Mouse (Mus musculus) heart, embryonic 13.5 days (tissue): ENCODE measurements at regions not wholly inside any gene's neighbourhood (a gene's known extent, or its start where the extent isn't known, plus 50 kb on each side); places are given as distances from the start of the nearest gene placed in this dataset.

Experiments used
- ATAC-seq: fragments of 200-750 bp; cut with Nextera tagmentation; 2 replicates; pipeline ENCODE4 v1.8.0; 2017; ENCODE audit warnings: moderate TSS enrichment; ENCODE audit not compliant: insufficient number of reproducible peaks, low FRiP score, low TSS enrichment; ENCODE audit errors: extremely low read depth
- H3K27ac ChIP-seq: fragments of 300-500 bp; sonication (generic); replicated peaks from 2 replicates; pipeline ENCODE4 v1.5.1; 2015; ENCODE audit warnings: moderate library complexity, mild to moderate bottlenecking, inconsistent platforms
- H3K27me3 ChIP-seq: fragments of 300-500 bp; sonication (generic); replicated peaks from 2 replicates; pipeline ENCODE4 v1.6.1; 2015; ENCODE audit warnings: mild to moderate bottlenecking, inconsistent platforms
- H3K36me3 ChIP-seq: fragments of 300-500 bp; sonication (generic); 2 replicates; pipeline ENCODE4 v1.6.1; 2015; ENCODE audit warnings: mild to moderate bottlenecking, inconsistent platforms
- H3K4me1 ChIP-seq: fragments of 300-500 bp; sonication (generic); 2 replicates; pipeline ENCODE4 v1.6.1; 2015; ENCODE audit warnings: inconsistent platforms
- H3K4me2 ChIP-seq: fragments of 300-500 bp; sonication (generic); 2 replicates; pipeline ENCODE4 v1.6.1; 2015; ENCODE audit warnings: inconsistent platforms, mild to moderate bottlenecking, moderate library complexity
- H3K4me3 ChIP-seq: fragments of 300-500 bp; sonication (generic); 2 replicates; pipeline ENCODE4 v1.5.1; 2015; ENCODE audit warnings: moderate library complexity, mild to moderate bottlenecking, inconsistent platforms
- H3K9ac ChIP-seq: fragments of 300-500 bp; sonication (generic); 2 replicates; pipeline ENCODE4 v1.6.1; 2015; ENCODE audit warnings: inconsistent platforms, mild to moderate bottlenecking, moderate library complexity
- H3K9me3 ChIP-seq: fragments of 300-500 bp; sonication (generic); 2 replicates; pipeline ENCODE4 v1.6.1; 2016; ENCODE audit warnings: inconsistent platforms
- WGBS: fragments of 180-500 bp; shearing (Covaris S2); methylation state at CpG from one replicate; pipeline ENCODE4 v1.1.7; 2015; ENCODE audit warnings: mixed read lengths; 5-methylcytosine and 5-hydroxymethylcytosine counted together

- H3K36me3 ChIP-seq, result no peaks in the 10 kb centered on the region
- H3K9me3 ChIP-seq, result no peaks in the 10 kb centered on the region
- H3K4me3 ChIP-seq, result no peak overlapping the region
- peak overlapping the region; percentile 40 for H3K27ac ChIP-seq
- no peak overlapping the region for H3K4me2 ChIP-seq
- WGBS, result 51% methylated on average over 12 of the region's 12 CpGs
- H3K4me1 ChIP-seq, result peaks cover 61% of the 10 kb centered on the region
- ATAC-seq, result no peak
- peaks cover 7% of the 10 kb centered on the region; the same call in 1 of the 2 replicates for H3K27me3 ChIP-seq
- 0 out of 2 replicates have a peak overlapping the region, but pooled peaks have one; percentile 50 for H3K9ac ChIP-seq
Measured at GRCm38 (mm10) chr16:21362663-21363367, 60.1 kb upstream of the Vps8 start.

- H3K9me3 ChIP-seq, result no peaks in the 10 kb centered on the region
- peak overlapping the region; percentile 40; the same call in 1 of the 2 replicates for H3K9ac ChIP-seq
- no peaks in the 10 kb centered on the region for H3K36me3 ChIP-seq
- peaks cover 56% of the 10 kb centered on the region for H3K4me1 ChIP-seq
- no peak overlapping the region for H3K4me3 ChIP-seq
- WGBS, result 36% methylated on average over 8 of the region's 8 CpGs
- H3K4me2 ChIP-seq, result no peak overlapping the region
- H3K27me3 ChIP-seq, result no peaks in the 10 kb centered on the region
- no peak for ATAC-seq
- no peak overlapping the region for H3K27ac ChIP-seq
Measured at GRCm38 (mm10) chr16:21364885-21365284, 58.0 kb upstream of the Vps8 start.

- no peak for ATAC-seq
Measured at GRCm38 (mm10) chr16:21367449-21367848, 55.5 kb upstream of the Vps8 start.

GRCm38 (mm10) chr16:21368821-21369220 lies 54.1 kb upstream of the Vps8 start:
- Histone ChIP-seq H3K4me1 (peaks cover 40% of the 10 kb centered on the region), H3K9me3 (no peaks in the 10 kb centered on the region), H3K9ac (0 out of 2 replicates have a peak overlapping the region, but pooled peaks have one; percentile 25), H3K36me3 (no peaks in the 10 kb centered on the region), H3K4me3 (no peak overlapping the region), H3K27ac (peak overlapping the region; percentile 84), H3K4me2 (no peak overlapping the region), H3K27me3 (no peaks in the 10 kb centered on the region)
- ATAC-seq, result no peak
- 77% methylated on average over 1 of the region's 1 CpGs for WGBS

More at GRCm38 (mm10) chr16:21367449-21367848, 55.5 kb upstream of the Vps8 start:
- no peak overlapping the region for H3K4me2 ChIP-seq
- WGBS, result 23% methylated on average over 8 of the region's 8 CpGs
- H3K9ac ChIP-seq, result 0 out of 2 replicates have a peak overlapping the region, but pooled peaks have one; percentile 12
- no peaks in the 10 kb centered on the region for H3K36me3 ChIP-seq
- H3K9me3 ChIP-seq, result no peaks in the 10 kb centered on the region
- no peak overlapping the region for H3K27ac ChIP-seq
- no peak overlapping the region for H3K4me3 ChIP-seq
- H3K27me3 ChIP-seq, result no peaks in the 10 kb centered on the region
- peaks cover 54% of the 10 kb centered on the region for H3K4me1 ChIP-seq

GRCm38 (mm10) chr16:21369569-21370512 lies 53.1 kb upstream of the Vps8 start:
- peaks cover under 1% of the 10 kb centered on the region; the same call in 1 of the 2 replicates for H3K27me3 ChIP-seq
- peak overlapping the region; percentile 84 for H3K27ac ChIP-seq
- WGBS, result 26% methylated on average over 12 of the region's 12 CpGs
- H3K9me3 ChIP-seq, result no peaks in the 10 kb centered on the region
- peak overlapping the region; percentile 25; the same call in 1 of the 2 replicates for H3K9ac ChIP-seq
- peaks cover 30% of the 10 kb centered on the region for H3K4me1 ChIP-seq
- no peak for ATAC-seq
- H3K36me3 ChIP-seq, result no peaks in the 10 kb centered on the region
- H3K4me2 ChIP-seq, result peak overlapping the region; percentile 36; the same call in 1 of the 2 replicates
- H3K4me3 ChIP-seq, result no peak overlapping the region
